Mouse (Mus musculus) cerebral cortex, adult 2 months (tissue): ENCODE measurements around the gene Ubtf.

Source experiments
- whole genome bisulfite sequencing: fragments of 180-500 bp; shearing (Covaris S2); methylation state at CpG from one replicate; pipeline ENCODE4 v1.1.7; 2018; 5-methylcytosine and 5-hydroxymethylcytosine counted together

Gene Ubtf

DNA sequence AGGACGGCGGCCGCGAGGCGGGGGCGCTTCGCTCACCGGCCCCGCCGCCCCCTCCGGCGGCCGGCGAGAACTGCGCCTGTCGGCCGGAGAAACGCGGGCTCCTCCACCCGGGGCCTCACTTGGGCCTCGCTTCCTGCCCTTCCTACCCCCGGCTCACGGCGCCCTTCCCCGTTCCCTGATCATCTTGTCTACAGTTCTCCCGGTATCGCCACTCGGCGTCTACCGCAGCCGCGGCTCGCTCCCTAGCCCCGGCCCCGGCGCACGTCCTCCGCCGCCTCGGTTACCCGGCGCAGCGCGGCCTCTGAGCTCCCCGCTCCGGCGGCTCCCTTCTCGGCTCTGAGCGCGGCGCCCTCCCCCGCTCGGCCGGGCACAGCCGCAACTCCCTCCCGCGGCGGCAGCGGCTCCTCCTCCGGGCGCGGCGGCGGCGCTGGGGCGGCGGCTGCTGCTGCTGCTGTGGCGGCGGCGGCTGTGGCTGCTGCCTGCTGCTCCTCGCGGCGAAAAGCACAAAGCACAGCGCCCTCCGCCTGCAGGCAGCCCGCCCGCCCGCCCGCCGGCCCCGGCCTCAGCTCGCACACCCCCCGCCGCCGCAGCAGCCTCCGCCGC, 2.1 kb downstream of the Ubtf start:
- 1% methylated on average over 84 of the region's 87 CpGs for WGBS

DNA sequence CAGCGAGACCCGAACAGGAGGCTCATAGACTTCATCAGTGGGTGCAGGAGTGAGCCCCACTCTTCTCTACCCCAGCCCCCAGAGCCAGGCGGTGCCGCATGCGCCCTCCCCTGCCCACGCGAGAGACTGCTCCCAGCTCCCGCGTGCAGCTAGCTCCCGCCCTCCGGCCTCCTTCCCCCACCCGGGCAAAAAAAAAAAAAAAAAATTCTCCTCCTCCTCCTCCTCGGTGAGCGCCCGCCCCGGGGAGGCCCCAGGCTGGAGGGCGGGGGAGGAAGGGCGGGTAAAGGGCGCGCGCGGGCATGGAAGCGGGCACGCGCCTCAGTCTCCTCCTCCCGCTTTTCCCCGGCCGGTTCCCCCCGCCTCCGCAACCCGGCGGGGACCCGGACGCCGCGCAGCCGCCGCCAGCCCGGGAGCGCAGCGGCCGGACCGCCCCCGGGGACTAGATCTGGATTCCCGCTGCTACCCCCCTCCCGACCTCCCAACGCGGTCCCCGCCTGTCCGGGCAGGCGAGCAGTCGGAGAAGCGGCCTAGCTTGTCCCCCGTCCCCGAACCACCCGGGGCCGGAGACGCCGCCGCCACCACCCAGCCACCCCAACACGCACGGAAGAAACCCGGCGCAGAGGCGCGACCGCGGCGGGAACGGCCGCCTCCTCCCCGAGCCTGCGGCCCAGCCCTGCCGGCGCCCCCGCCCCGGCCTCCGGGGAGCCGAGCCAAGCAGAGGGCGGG, 2.8 kb downstream of the Ubtf start:
- WGBS = 1% methylated on average over 71 of the region's 80 CpGs

DNA sequence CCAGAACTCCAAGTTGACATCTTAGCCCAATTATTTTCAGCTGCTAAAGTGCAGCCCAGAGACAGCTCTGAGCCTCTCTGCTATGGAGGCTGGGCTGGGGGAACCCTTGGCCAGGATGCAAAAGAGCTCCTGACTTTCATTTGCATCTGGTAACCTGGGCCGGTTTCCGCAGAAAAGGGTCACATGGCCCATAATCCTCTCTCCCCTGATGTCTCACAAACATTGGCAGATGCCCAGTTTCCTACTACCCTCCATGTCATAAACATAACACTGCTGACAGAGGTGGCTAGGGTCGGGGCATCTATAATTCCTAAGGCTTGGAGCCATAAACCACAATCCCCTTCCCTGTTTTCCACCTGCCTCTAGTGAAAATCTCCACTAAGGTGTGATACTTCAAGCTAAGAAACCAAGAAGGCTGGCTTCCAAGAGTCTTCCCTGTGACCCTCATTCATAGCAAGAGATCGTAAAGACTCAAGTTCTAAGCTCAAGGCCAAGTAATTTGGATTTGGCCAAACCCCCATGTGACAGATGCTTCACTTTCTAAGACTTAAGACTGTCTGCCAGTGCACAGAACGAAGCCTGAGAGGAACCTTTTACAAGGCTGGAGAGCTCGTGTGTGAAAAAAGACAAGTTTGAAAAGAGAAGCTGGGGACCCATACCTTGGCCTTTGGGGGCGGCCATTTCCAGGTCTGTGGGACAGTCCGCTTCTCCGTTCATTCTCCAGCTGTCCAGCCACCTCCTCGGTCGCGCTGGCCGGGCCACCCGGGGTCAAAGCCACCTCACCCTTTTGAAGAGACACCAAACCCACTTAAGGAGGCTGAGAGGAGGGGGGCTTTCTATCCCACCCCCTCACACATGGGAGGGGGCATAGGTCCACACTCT, 3.6 kb downstream of the Ubtf start:
- 12% methylated on average over 14 of the region's 14 CpGs for WGBS

DNA sequence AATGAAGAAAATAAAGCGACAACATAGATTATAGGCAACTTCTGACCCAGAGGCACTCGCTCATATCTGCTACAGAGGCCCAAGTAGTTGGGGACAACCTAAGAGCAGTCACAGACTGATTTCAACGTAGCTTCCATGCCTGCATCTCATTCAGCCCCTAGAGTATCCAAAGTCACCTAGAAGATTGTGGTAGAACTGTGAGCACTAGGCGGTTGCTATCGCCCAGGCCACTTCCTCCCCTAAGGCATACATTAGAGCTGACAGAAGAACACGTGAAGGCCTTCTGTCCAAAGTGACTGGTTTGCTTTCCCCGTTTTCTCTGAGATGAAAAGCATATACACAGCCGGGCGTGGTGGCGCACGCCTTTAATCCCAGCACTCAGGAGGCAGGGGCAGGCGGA, 5.2 kb downstream of the Ubtf start:
- WGBS = 86% methylated on average over 12 of the region's 12 CpGs

DNA sequence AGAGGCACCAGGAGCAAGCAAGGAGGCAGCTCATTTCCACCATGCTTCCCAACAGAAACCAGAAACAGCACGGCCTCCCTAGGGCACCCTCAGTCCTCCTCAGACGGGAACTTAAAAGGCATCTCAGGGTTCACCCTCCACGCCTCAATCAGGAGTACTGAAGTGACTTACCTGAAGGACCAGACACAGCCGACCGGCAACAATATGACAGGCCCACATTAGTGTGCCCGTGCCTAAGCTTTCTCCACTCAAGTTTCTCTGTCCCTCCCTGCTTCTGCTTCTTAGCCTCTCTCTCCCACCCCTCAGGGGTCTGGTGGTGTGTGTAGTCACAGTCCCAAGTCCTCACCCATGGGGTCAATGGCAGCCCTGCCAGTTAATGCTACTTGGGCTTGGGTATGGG, 7.0 kb downstream of the Ubtf start:
- WGBS = 84% methylated on average over 6 of the region's 6 CpGs

DNA sequence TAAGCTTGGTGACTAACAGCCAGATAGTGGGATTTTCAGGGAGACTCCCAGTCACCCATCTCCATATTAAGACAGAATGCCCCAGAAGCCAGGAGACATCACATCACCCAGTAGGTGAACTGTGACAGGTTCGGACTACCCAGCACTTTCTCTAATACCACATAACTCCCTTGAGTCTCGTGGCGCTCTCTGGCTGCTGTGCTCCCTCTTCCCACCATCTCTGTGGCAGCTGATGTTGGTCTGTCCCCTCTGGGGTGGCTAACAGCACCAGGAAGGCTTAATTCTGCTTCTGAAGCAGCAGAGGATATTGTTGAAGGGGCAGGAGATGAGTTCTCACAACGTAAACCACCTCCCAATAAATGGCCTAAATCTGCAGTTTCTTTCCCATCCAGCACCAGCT, 7.6 kb downstream of the Ubtf start:
- 85% methylated on average over 4 of the region's 4 CpGs for WGBS

DNA sequence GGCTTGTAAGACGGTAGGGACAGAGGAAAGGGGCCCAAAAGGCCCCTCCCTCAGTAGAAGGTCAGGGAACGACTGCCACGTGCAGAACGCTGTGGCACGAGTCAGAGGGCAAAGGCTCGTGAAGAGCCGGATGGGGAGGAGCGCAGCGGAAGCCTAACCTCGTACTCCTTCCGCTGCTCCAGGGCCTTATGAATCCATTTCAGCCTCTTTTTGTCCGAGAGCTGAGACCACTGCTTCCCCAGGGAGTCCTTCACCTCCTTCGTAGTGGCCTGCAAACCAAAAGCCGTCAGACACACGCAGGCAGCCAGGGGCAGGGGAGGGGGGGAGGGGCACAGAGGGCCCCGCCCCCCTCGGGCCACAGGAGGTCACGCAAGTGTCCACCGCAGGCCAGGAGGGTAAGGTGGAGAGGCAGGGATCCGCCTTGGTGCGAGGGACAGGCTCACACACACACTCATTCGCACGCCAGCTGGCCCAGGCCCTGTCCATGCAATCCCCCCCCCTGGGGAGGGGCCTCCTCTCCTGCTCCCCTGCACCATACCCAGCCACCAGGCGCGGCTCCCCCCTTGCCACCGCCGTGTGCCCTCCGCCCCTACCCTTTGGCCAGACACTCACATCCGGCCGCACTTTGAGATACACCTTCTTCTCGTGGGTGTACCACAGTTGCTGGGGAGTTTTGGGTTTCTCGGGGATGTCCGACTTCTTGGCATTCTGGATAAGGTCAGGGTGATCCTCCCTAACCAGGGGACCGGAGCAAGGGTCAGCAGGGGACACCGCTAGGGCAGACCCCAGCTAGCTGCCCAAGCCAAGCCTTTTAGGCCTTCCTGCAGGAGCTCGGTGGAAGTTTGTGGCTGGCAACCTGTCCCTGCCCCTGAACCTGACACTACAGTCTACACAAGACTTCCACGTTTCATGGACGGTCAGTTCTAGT, 8.5 kb downstream of the Ubtf start:
- WGBS = 56% methylated on average over 38 of the region's 38 CpGs

DNA sequence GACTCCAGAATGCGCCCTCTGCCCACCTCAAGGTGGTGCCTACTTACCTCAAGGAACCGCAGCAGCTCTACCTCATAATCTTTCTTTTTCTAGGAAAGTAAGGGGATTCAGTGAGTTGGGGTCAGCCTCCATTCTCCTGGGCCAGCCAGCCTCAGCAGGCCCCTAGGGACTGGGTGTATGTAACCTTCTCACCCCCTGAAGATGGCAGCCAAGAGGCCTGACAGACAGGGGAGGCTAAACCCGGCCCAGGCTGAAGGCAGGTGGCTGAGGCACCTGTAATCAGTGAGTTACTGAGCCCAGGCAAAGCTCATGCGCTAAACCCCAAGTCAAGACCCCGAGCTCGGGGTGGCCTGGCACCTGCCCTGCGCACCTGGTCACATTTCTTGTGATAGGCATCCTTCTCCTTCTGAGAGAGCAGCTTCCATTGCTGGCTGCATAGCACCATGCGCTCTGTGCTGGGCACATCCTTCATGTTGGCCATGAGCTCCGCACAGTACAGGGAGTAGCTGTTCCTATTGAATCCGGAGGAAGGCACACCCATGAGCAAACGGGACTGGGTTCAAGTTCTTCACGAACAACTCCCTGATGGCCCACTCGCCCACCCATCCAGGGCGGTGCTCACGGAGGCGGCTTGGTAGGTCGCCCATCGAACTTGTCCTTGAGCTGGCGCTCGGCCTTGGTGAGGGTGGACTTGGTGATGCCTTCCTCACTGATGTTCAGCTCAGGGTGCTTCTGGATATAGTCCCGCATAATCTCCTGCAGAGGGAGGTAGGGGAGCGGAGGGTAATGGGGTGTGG, 9.5 kb downstream of the Ubtf start:
- WGBS = 74% methylated on average over 22 of the region's 22 CpGs

DNA sequence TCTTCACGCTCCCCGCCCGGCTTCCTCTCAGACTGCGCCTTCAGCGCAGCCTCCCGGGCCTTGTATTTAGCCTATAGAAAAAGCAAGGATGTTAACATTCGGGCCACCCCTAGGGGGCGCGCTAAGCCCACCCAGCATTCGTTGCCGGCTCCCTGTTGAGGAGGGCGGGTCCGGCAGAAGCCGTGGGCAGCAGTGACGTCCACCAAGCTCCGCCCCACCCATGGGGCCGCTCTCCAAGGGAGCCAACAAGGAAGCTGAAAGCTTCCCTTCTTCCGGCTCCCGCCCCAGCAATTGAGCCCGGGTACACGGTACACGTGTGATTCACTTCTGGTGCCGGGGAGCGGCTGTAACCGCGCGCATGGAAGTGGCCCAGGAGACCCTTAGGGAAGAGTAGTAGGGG, 10.6 kb downstream of the Ubtf start:
- WGBS = under 1% methylated on average over 27 of the region's 27 CpGs

DNA sequence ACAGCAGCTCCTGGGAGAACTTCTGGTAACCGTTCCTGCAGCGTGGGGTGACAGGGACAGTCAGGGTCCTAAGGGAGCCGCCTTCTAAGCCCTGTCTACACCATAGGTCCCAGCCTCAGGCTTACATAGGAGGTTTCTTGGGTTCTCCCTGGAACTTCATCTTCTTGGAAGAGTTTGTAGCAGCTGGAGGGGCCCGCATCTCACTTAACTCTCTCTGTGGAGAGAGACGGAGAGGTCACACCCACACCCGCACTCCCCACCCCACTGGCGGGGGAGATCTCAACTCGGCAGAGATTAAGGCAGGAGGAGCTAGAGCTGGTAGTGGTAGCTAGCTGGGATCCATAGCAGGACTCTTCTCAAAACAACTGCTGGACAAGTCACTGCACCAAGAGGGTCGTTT, 11.4 kb downstream of the Ubtf start:
- 76% methylated on average over 9 of the region's 9 CpGs for WGBS

DNA sequence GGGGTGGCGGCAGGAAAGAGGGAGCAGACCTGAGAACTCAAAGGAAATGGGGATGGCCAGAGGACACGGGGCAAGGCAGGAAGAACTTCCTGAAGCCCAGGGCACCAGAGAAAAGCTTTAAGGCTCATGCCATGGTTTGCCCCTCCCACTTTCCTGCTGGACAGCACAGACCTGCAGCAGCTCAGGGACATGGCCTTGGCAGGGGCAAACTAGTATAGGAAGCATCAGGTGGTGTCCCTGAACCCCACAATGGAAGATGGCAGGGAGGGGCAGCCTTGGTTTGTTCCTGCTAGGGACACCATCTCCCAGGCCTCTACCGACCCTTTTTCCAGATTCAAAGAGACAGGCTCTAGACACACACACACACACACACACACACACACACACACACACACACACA, 14.2 kb downstream of the Ubtf start:
- WGBS = 54% methylated on average over 3 of the region's 3 CpGs

DNA sequence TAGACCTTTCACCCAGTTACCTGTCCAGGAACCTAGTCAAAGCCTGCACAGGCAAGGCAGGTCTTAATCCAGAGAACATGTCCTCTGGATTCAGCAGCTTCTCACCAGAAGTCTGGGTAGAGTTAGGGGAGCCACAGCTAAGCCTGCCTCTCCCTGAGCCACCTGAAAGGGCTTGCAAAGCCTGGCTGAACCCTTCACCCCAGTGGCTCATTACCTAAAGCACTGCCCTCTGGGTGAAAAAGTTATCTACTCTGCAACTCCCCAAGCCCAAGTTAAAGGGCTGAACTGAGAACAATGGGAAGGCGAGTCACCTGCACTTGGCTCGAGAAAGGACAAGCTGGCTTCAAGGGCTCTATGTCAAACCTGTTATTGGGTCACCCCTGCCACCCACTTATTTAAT, 15.4 kb downstream of the Ubtf start:
- WGBS = 57% methylated on average over 2 of the region's 2 CpGs

DNA sequence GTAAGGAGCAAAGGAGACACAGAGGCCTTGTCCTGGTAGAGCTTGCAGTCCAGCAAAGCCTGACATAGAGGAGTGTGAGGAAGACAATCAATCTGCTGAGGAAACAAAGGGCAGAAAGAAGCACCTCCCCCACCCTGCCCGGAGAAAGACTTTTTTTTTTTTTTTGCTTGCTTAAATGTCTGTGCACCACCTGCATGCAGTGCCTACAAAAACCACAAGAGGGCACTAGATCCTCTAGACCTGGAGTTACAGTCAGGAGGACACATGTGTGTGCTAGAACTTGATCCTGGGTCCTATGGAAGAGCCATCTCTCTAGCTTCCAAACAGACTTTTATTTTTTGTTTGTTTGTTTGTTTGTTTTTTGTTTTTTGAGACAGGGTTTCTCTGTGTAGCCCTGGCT, 19.7 kb downstream of the Ubtf start:
- 9% methylated on average over 1 of the region's 1 CpGs for WGBS

DNA sequence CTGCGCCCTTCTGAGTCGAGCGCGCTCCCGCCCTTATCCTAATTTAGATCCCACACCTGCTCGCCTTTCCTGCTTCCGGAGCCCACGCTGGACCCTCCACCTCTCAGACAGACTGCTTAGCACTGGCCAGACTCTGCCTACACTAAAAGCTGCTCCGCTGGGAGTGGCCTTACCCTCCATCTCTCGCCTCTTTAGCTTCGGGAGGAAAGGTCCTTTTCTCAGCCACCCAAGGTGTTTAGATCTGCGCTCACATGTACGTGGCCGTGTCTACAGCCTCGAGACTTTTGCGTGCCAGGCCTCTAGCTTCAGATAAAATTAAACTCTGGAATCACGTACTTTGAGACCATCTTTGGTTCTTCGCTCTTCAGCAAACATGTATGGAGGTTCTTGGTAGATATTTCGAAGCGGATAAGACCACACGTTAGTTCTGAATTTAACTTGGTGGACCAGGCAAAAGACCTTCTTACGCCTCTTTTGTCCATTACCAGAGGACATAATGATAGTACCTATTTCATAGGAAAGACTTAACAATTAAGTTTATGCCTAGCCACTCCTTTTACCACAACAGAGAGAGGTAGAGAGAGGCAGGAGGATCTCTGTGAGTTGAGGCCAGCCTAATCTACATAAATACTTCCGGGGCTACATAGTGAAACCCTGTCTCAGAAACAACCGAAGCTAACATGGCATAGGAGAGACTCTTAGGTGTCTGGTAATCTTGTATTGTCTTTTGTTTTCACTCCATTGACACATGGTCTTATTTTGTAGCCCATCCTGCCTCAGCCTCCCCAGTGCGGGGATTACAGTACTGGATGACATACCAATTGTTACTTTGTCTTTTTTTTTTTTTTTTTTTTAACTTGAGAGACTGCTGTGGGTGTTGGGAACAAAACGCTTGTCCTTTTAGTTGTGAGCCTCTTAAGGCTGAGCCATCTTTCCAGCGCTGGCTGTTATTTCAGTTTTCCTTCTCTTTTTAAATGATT, 21.7 kb downstream of the Ubtf start:
- WGBS = 21% methylated on average over 27 of the region's 27 CpGs

DNA sequence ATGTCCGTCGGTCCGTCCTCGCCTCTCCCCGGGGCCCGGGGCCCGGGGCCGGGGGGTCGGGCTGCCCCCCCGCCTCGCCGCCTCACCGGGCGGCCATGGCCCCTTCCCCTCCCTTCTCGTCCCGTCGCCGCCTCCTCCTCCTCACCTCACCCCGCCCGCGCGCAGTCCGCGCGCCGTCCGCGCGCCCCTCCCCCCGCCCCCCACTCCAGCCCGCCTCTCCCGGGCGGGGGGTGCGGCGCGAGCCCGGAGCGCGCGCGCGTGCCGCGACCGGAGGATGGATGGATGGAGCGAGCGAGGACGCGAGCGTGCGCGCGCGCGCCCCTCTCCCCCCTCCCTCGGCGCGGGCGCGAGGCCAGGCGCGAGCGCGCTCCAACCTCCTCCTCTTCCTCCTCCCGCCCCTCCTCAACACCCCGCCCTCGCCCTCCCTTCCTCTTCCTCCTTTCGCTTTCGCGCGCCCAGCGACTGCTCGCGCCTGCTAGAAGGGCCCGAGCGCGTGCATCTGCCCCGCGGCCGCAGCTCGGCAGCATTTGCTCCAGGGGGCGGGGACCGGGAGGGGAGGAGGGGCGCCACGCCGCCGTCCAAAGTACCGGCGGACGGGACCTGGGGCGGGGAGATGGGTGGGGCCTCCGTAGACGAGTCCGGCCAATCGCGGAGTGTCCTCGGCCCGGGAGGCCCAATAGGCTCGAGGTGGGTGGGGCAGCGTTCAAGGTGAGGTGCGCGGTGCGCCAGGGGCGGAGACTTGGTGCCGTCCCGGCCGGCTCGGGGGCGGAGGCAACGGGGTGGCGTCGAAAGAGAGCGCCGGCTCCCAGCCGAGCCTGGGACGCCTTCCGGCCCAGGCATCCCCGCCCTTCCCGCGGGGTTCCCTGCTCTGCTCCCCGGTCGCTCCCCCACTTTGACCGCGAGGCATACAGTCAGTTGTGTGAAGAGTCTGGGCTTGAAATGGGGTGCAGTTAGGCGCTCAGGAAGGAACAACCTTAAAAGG, 22.8 kb downstream of the Ubtf start, which contains the start of gene Atxn7l3:
Gene Atxn7l3 (minus strand): TSS at position 141 of the 982 bp plus-strand sequence.
- under 1% methylated on average over 74 of the region's 125 CpGs for WGBS

DNA sequence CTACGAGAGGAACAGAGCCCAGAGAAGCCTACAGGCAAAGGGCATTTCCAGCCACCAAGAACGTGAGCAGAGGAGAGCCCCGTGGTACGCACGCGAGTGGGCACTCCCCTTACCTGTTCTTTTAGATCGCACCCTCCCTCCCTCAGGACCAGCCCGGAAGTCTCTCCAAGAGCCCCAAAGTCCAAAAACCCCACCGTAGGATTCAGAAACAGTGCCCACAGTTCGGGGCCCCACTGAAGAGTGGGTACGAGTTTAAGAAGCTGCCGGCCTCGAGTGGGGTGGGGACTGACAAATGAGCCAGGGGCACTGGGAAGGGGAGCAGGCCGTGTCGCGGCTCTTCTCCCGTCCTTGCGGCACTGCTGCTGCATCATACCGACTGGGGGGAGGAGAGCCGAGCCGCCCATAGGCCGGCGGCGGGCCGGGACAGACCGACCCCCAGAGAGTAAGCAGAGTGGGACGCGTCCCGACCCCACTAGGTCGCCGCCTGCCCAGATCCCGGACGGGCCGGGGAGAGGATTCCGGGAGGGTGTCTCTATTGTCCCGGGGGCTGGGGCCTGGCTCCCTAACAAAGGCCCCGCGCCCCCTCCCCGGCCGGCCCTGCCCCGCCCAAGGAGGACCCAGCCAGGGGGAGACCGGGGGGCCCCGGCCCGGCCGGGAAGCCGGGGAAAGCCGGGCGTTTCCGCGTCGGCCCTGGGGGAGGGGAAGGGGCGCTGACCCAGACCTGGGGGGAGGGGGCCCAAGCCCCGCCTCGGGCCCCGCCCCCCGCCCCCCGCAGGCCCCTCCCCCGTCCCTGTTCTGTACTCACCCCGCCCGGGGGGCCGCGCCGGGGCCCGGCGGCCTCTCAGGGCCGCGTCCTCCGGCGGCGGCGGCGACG, 23.7 kb downstream of the Ubtf start:
- 1% methylated on average over 65 of the region's 73 CpGs for WGBS

DNA sequence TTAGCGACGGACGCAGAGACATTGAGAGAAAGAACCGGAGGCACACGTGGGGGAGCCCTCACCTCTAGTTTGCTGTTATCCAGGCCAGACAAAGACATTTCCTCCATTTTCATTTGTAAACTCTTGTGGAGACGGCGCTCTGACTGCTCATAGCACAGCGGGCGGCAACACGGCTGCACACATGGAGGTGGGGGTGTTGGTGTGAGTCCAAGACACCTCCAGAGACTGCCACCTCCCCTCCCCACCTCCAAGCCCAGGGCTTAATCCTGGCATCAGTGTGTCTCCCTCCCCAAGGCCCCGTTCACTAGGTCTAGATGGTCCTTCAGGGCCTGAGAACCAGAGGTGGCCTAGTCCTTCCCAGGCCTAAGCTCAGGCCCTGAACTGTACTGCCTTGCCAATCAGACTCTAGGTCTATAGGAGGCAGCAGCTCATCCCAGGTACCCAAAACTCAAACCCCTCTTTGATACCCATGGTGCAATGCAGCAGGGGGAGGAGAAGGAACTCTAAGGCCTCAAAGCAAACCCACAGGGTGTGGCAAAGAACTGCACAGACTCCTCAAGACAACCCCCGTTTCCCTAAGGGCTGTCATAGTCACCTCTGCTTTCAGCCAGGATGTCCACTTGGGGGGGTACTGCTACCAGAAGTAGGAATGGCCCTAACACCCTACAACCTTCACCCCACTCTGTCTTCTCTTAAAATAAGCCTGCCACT, 24.5 kb downstream of the Ubtf start:
- WGBS = 27% methylated on average over 12 of the region's 12 CpGs
